Mouse (Mus musculus) CD4-positive naive resting alpha-beta T cell, adult 57 days (primary cell): ENCODE measurements around the gene Nos1ap. TPM values are rescaled to one million over a fixed set of nuclear protein-coding genes. Genes with fewer than 3 reads are reported as not detected.

Experiments
- total RNA-seq: library from RNA; stranded (reverse); gene quantifications from one replicate; pipeline ENCODE4 v1.2.4, GENCODE M21; 2023

The Nos1ap gene
- total RNA-seq: 3.1 TPM

DNA sequence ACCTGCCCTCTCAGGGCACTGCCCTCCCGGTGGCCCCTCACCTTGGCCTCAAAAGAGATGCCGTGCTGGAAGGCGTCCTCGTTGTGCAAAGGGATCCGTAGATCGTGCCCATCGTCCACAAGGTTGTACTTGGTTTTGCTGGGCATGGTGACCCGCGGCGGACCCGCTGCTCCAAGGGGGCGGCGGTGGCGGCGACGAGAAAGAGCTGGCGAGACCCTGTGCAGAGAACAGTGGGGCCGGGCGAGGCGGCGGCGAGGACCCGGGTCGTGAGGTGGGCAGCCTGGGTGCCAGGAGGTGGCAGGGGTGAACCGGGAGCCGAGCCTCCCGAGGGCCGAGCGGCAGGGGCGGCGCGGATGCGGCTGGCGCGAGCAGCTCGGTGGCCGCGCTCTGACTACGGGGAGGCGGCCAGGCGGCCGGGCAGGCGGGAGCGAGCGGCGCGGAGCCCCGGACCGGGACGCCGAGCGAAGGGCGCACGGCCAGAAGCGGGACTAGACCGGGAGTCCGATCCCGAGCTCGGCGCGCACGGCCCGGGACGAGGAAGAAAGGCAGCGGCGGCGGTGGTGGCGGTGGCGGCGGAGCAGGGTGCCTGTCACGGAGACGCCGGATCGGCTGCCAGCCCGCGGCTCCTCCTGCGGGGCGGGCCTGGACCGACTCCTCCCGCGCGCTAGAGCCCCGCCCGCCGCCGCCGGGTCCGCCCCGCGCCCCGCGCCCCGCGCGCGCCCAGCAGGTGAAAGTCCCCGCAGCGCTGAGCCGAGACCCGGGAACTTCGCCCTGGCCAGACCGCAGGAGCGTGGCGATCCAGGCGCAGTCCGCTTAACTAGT lies at the start of gene Nos1ap:
TSS of gene Nos1ap (minus strand) at position 643 of the 822 bp plus-strand sequence.

DNA sequence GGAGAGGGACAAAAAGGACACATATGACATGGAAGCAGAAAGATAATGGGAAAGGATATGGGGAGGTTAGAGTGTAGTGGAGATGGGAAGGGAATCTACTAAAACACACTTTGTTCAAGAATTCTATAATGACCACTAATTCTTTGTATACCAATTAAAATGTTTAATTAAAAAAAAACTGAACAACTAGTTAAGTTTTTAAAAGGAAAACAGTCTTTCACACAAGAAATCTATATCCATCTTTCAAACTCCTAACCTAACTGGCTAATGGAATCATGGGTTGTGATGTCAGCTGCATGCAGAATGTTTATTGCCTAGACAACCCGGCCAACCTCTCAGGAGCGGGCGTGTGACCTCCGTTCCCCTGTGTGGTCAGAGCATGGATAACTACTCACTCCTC lies 281.2 kb downstream of the Nos1ap start, which contains the start of gene Spata46:
TSS of gene Spata46 (plus strand) at position 301 of the 400 bp plus-strand sequence.

DNA sequence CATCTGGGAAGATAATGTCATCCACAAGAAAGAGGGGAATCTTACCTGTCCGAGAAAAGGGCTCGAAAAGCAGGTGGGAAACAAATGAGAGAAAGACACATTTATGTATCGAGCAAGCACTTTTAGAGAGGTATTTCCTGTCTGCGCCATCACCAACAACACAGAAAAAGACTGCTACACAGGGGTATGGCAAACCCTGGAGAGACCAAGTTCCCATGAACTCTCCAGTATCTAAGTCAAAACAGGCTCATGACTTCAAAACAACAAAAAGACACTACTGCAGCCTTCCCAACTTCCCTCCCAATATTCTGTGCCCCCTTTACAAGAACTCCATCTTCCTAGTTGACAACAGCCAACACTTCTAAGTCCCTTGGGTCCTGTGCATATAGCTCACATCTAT lies 283.4 kb downstream of the Nos1ap start, which contains the start of gene Gm7694:
TSS of gene Gm7694 (minus strand) at position 101 of the 400 bp plus-strand sequence.

DNA sequence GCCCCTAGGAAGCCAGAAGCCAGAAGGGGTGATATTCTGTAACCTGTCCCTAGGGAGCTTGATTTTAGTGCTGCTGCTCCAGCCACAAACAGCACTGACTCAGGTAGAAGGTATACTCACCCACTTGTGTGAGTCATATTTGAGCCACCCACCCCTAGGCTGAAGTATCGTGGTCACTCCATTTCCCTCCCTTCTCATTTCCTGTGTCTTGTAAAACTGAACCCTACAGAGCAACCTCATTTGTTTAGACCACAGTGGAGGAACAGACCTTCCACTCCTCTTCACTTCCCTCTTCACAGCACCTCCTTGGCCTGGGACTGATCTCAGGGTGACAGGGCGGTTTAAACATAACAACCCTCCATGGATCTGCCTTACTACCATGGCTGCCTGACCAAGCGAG lies 312.6 kb downstream of the Nos1ap start, which contains the start of gene Sh2d1b1:
TSS of gene Sh2d1b1 (plus strand) at position 305 of the 400 bp plus-strand sequence.

Other genes with a start within 250 kb of the Nos1ap start
- gene Olfml2b, start 54.7 kb upstream of the Nos1ap start, total RNA-seq: not detected